Mouse (Mus musculus): ENCODE results near the gene Ifngr2. TPM values are rescaled to one million over a fixed set of nuclear protein-coding genes. Genes with fewer than 3 reads are reported as not detected.

Gene Ifngr2
- polyA plus RNA-seq, 1 experiment: 18.7 TPM

GRCm38 (mm10) chr16:91564580-91565291 is 17.9 kb downstream of the Ifngr2 start:
- Histone ChIP-seq H3ac (ENCODE audit: control insufficient read depth, insufficient read length) (no peak overlapping the region), H3K36me3 (ENCODE audit: control insufficient read depth, insufficient read depth) (peaks cover 13% of the 10 kb centered on the region), H3K4me2 (ENCODE audit: low read depth) (no peak overlapping the region), H3K79me2 (ENCODE audit: control insufficient read depth, insufficient read depth) (no peaks in the 10 kb centered on the region), H3K4me3 (no peak overlapping the region), H3K27me3 (ENCODE audit: control insufficient read depth, insufficient read depth, insufficient read length) (no peaks in the 10 kb centered on the region)
- TF ChIP-seq TCF3 (IDR thresholded peaks at IDR 0.05; ENCODE audit: insufficient read length, low read depth): no peak
- TF ChIP-seq POLR2AphosphoS2 (IDR thresholded peaks at IDR 0.05; ENCODE audit: insufficient read length, low read depth): no peak

GRCm38 (mm10) chr16:91565292-91565951 is 18.6 kb downstream of the Ifngr2 start:
- H3ac ChIP-seq (ENCODE audit: control insufficient read depth, insufficient read length): no peak overlapping the region
- no peak for TF ChIP-seq POLR2A (IDR thresholded peaks at IDR 0.05; ENCODE audit: insufficient read length, low read depth)
- TF ChIP-seq SRF (IDR thresholded peaks at IDR 0.05; ENCODE audit: control insufficient read depth, insufficient read length, low read depth): no peak
- TF ChIP-seq MYOD1 (IDR thresholded peaks at IDR 0.05; ENCODE audit: control insufficient read depth in 1 of 3, insufficient read length in 2 of 3, low read depth in 2 of 3): no peak
- TF ChIP-seq CEBPB (IDR thresholded peaks at IDR 0.05; ENCODE audit: insufficient read depth, poor library complexity, severe bottlenecking): no peak
- no peak for TF ChIP-seq TCF12 (IDR thresholded peaks at IDR 0.05; ENCODE audit: insufficient read depth, poor library complexity, severe bottlenecking)
- TF ChIP-seq E2F4 (IDR thresholded peaks at IDR 0.05; ENCODE audit: insufficient read depth): no peak
- no peak for TF ChIP-seq USF1 (IDR thresholded peaks at IDR 0.05; ENCODE audit: low read depth)
- no peak for TF ChIP-seq REST (IDR thresholded peaks at IDR 0.05; ENCODE audit: insufficient read depth, insufficient read length)
- TF ChIP-seq POLR2AphosphoS2 (IDR thresholded peaks at IDR 0.05; ENCODE audit: insufficient read length, low read depth): no peak
- TF ChIP-seq MYOG (IDR thresholded peaks at IDR 0.05; ENCODE audit: control insufficient read depth in 1 of 3, insufficient read depth in 1 of 3, insufficient read length in 2 of 3, low read depth in 2 of 3): no peak
- H3K27me3 ChIP-seq (ENCODE audit: control insufficient read depth, insufficient read depth, insufficient read length): no peaks in the 10 kb centered on the region
- no peak overlapping the region for H3K4me2 ChIP-seq (ENCODE audit: low read depth)
- H3K4me3 ChIP-seq: no peak overlapping the region
- no peaks in the 10 kb centered on the region for H3K79me2 ChIP-seq (ENCODE audit: control insufficient read depth, insufficient read depth)
- H3K36me3 ChIP-seq (ENCODE audit: control insufficient read depth, insufficient read depth): peaks cover 10% of the 10 kb centered on the region

- Histone ChIP-seq H3K36me3 (ENCODE audit: control insufficient read depth, insufficient read depth) (peaks cover 7% of the 10 kb centered on the region), H3K4me2 (ENCODE audit: low read depth) (no peak overlapping the region), H3K27me3 (ENCODE audit: control insufficient read depth, insufficient read depth, insufficient read length) (no peaks in the 10 kb centered on the region), H3ac (ENCODE audit: control insufficient read depth, insufficient read length) (no peak overlapping the region), H3K4me3 (no peak overlapping the region), H3K79me2 (ENCODE audit: control insufficient read depth, insufficient read depth) (no peaks in the 10 kb centered on the region)
- TF ChIP-seq MAX (IDR thresholded peaks at IDR 0.05; ENCODE audit: low read depth): no peak
- no peak for TF ChIP-seq POLR2A (IDR thresholded peaks at IDR 0.05; ENCODE audit: insufficient read length, low read depth)
These were observed 19.1 kb downstream of the Ifngr2 start for GRCm38 (mm10) chr16:91566002-91566401.

GRCm38 (mm10) chr16:91568960-91569359 is 22.1 kb downstream of the Ifngr2 start:
- no peak for TF ChIP-seq USF1 (IDR thresholded peaks at IDR 0.05; ENCODE audit: low read depth)
- no peak for TF ChIP-seq TCF3 (IDR thresholded peaks at IDR 0.05; ENCODE audit: insufficient read length, low read depth)
- no peak for TF ChIP-seq E2F4 (IDR thresholded peaks at IDR 0.05; ENCODE audit: insufficient read depth)
- no peak for TF ChIP-seq REST (IDR thresholded peaks at IDR 0.05; ENCODE audit: insufficient read depth, insufficient read length)
- TF ChIP-seq MYOD1 (IDR thresholded peaks at IDR 0.05; ENCODE audit: control insufficient read depth in 1 of 3, insufficient read length in 2 of 3, low read depth in 2 of 3): no peak
- TF ChIP-seq SRF (IDR thresholded peaks at IDR 0.05; ENCODE audit: control insufficient read depth, insufficient read length, low read depth): no peak
- TF ChIP-seq MAX (IDR thresholded peaks at IDR 0.05; ENCODE audit: low read depth): no peak
- no peak for TF ChIP-seq TCF12 (IDR thresholded peaks at IDR 0.05; ENCODE audit: insufficient read depth, poor library complexity, severe bottlenecking)
- no peak for TF ChIP-seq POLR2AphosphoS2 (IDR thresholded peaks at IDR 0.05; ENCODE audit: insufficient read length, low read depth)
- TF ChIP-seq MYOG (IDR thresholded peaks at IDR 0.05; ENCODE audit: control insufficient read depth in 1 of 3, insufficient read depth in 1 of 3, insufficient read length in 2 of 3, low read depth in 2 of 3): no peak
- no peak for TF ChIP-seq POLR2A (IDR thresholded peaks at IDR 0.05; ENCODE audit: insufficient read length, low read depth)
- no peak for TF ChIP-seq CEBPB (IDR thresholded peaks at IDR 0.05; ENCODE audit: insufficient read depth, poor library complexity, severe bottlenecking)
- Histone ChIP-seq H3K4me2 (ENCODE audit: low read depth) (no peak overlapping the region), H3K79me2 (ENCODE audit: control insufficient read depth, insufficient read depth) (no peaks in the 10 kb centered on the region), H3K4me3 (no peak overlapping the region), H3K27me3 (ENCODE audit: control insufficient read depth, insufficient read depth, insufficient read length) (no peaks in the 10 kb centered on the region), H3ac (ENCODE audit: control insufficient read depth, insufficient read length) (no peak overlapping the region), H3K36me3 (ENCODE audit: control insufficient read depth, insufficient read depth) (no peaks in the 10 kb centered on the region)

- Histone ChIP-seq H3ac (ENCODE audit: control insufficient read depth, insufficient read length) (no peak overlapping the region), H3K79me2 (ENCODE audit: control insufficient read depth, insufficient read depth) (no peaks in the 10 kb centered on the region), H3K36me3 (ENCODE audit: control insufficient read depth, insufficient read depth) (no peaks in the 10 kb centered on the region), H3K4me2 (ENCODE audit: low read depth) (no peak overlapping the region), H3K4me3 (no peak overlapping the region), H3K27me3 (ENCODE audit: control insufficient read depth, insufficient read depth, insufficient read length) (no peaks in the 10 kb centered on the region)
- TF ChIP-seq CEBPB (IDR thresholded peaks at IDR 0.05; ENCODE audit: insufficient read depth, poor library complexity, severe bottlenecking) (no peak), POLR2A (IDR thresholded peaks at IDR 0.05; ENCODE audit: insufficient read length, low read depth) (no peak), MAX (IDR thresholded peaks at IDR 0.05; ENCODE audit: low read depth) (no peak), MYOD1 (IDR thresholded peaks at IDR 0.05; ENCODE audit: control insufficient read depth in 1 of 3, insufficient read length in 2 of 3, low read depth in 2 of 3) (no peak), POLR2AphosphoS2 (IDR thresholded peaks at IDR 0.05; ENCODE audit: insufficient read length, low read depth) (no peak), TCF12 (IDR thresholded peaks at IDR 0.05; ENCODE audit: insufficient read depth, poor library complexity, severe bottlenecking) (no peak), TCF3 (IDR thresholded peaks at IDR 0.05; ENCODE audit: insufficient read length, low read depth) (no peak), USF1 (IDR thresholded peaks at IDR 0.05; ENCODE audit: low read depth) (no peak), E2F4 (IDR thresholded peaks at IDR 0.05; ENCODE audit: insufficient read depth) (no peak), SRF (IDR thresholded peaks at IDR 0.05; ENCODE audit: control insufficient read depth, insufficient read length, low read depth) (no peak), REST (IDR thresholded peaks at IDR 0.05; ENCODE audit: insufficient read depth, insufficient read length) (no peak), MYOG (IDR thresholded peaks at IDR 0.05; ENCODE audit: control insufficient read depth in 1 of 3, insufficient read depth in 1 of 3, insufficient read length in 2 of 3, low read depth in 2 of 3) (no peak)
These were observed 24.2 kb downstream of the Ifngr2 start for GRCm38 (mm10) chr16:91571105-91571504.

Measured in myocyte (in vitro differentiated cells).